Mouse (Mus musculus) lung, embryonic 14.5 days (tissue): ENCODE measurements around the gene Ddx43. TPM values are rescaled to one million over a fixed set of nuclear protein-coding genes. Genes with fewer than 3 reads are reported as not detected.

ENCODE experiments used
- ATAC-seq: fragments of 200-750 bp; cut with Nextera tagmentation; 2 replicates; pipeline ENCODE4 v1.8.0; 2017; ENCODE audit warnings: mild to moderate bottlenecking, moderate TSS enrichment, moderate library complexity; ENCODE audit not compliant: insufficient read depth
- DNase-seq: peaks from one replicate; pipeline ENCODE4 v3.0.0-alpha.2; 2015
- H3K27ac ChIP-seq: fragments of 300-500 bp; sonication (generic); 2 replicates; pipeline ENCODE4 v1.5.1; 2014; ENCODE audit warnings: low read depth, mild to moderate bottlenecking, moderate library complexity
- H3K27me3 ChIP-seq: fragments of 300-500 bp; sonication (generic); 2 replicates; pipeline ENCODE4 v1.6.1; 2014; ENCODE audit warnings: low read length, control low read depth; ENCODE audit not compliant: insufficient read depth
- H3K36me3 ChIP-seq: fragments of 300-500 bp; sonication (generic); 2 replicates; pipeline ENCODE4 v1.6.1; 2014; ENCODE audit warnings: control low read depth; ENCODE audit not compliant: insufficient read depth
- H3K4me1 ChIP-seq: fragments of 300-500 bp; sonication (generic); 2 replicates; pipeline ENCODE4 v1.6.1; 2014; ENCODE audit warnings: antibody characterized with exemption, control low read depth; ENCODE audit not compliant: insufficient read depth
- H3K4me2 ChIP-seq: fragments of 300-500 bp; sonication (generic); 2 replicates; pipeline ENCODE4 v1.6.1; 2014; ENCODE audit warnings: mild to moderate bottlenecking
- H3K4me3 ChIP-seq: fragments of 300-500 bp; sonication (generic); 2 replicates; pipeline ENCODE4 v1.5.1; 2014; ENCODE audit warnings: low read depth, low read length
- H3K9ac ChIP-seq: fragments of 300-500 bp; sonication (generic); 2 replicates; pipeline ENCODE4 v1.6.1; 2014
- H3K9me3 ChIP-seq: fragments of 300-500 bp; sonication (generic); 2 replicates; pipeline ENCODE4 v1.6.1; 2016; ENCODE audit warnings: low read depth, low read length, control low read depth
- CTCF ChIP-seq: IDR thresholded peaks from 2 replicates; pipeline ENCODE4 v1.5.1; 2016; ENCODE audit warnings: antibody characterized with exemption, low read depth
- WGBS: fragments of 180-500 bp; shearing (Covaris S2); extraction: QIAGEN DNeasy Blood & Tissue Kit; methylation state at CpG from one replicate; pipeline ENCODE4 v1.1.7; 2014; 5-methylcytosine and 5-hydroxymethylcytosine counted together
- polyA plus RNA-seq: library from polyadenylated mRNA; unstranded; fragments of >200 nt; fragmentation: Nextera tagmentation; extraction: Ambion mirVana; gene quantifications from 2 replicates; pipeline ENCODE4 v1.2.1, GENCODE M21; 2014

Gene Ddx43
- polyA plus RNA-seq, 1 experiment from 2014 or later: 0.18 TPM

DNA sequence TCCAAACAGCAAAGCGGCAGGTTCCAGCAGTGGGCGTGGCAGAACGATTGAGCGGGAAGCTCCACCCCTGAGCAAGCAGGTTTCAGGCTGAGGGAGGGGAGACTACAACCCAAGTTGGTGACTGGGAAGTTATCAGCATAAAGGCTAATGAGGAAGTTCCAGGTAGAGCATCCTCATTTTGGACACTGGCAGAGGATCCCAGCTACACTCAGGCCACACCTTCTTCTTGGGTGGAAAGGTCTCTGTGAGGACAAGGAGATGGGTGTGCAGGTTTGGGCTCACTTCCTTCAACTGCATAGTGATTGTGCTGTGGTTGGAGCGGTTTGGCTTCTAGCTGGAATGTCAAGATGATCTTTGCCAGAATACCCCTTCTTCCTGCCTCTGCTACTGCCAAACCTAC, 5.6 kb upstream of the Ddx43 start:
- Histone ChIP-seq H3K9ac (no peak overlapping the region), H3K27me3 (peaks cover 27% of the 10 kb centered on the region), H3K4me3 (no peak overlapping the region), H3K4me1 (no peaks in the 10 kb centered on the region), H3K9me3 (no peaks in the 10 kb centered on the region), H3K4me2 (no peak overlapping the region), H3K36me3 (no peaks in the 10 kb centered on the region), H3K27ac (no peak overlapping the region)
- no peak for TF ChIP-seq CTCF
- 32% methylated on average over 5 of the region's 5 CpGs for WGBS
- DNase-seq (no peak), ATAC-seq (no peak)

DNA sequence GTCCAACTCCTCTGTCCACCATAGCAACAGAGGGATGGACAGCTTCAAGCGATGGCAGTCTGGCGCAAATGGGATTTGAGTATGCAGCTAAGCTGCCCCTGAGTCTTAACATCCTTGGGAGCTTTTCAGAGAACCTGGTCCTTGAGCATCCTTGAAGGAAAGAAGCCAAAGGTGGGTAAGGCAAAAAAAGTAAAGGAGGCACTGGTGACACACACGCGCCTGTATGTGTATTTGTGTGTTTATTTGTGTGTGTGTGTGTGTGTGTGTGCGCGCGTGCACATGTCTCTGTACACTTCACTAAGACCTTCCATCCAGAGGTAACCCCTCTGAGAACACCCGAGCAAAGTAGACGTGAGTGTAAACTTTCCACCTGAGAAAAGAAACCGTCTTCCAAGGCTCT, 1.8 kb upstream of the Ddx43 start:
- H3K4me1 ChIP-seq: no peaks in the 10 kb centered on the region
- H3K9me3 ChIP-seq: no peaks in the 10 kb centered on the region
- peaks cover 55% of the 10 kb centered on the region for H3K27me3 ChIP-seq
- 81% methylated on average over 10 of the region's 10 CpGs for WGBS
- no peak for TF ChIP-seq CTCF
- no peak overlapping the region for H3K9ac ChIP-seq
- no peak overlapping the region for H3K4me3 ChIP-seq
- H3K36me3 ChIP-seq: no peaks in the 10 kb centered on the region
- DNase-seq: no peak
- no peak overlapping the region for H3K27ac ChIP-seq
- ATAC-seq: no peak
- H3K4me2 ChIP-seq: no peak overlapping the region

DNA sequence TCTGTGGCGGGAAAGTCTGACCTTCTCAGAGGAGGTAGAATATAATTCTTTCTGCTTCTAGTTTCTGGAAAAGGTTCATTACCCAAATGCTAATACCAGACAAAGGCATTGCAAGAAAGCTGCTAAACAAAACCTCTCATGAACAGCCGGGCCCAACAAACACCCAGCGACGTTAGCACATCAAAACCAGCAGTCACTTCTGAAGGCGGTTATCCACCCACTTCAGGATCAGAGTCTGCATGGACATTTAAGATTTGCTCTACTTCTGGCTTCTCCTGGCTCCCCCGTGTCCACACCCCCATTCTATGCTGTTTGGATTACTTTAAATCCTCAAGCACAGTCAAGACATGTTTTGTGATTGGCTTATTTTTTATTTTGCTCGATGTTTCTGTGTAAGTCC, 975 bp upstream of the Ddx43 start:
- ATAC-seq (no peak), DNase-seq (no peak)
- H3K9ac ChIP-seq: no peak overlapping the region
- no peak for TF ChIP-seq CTCF
- H3K4me3 ChIP-seq: no peak overlapping the region
- H3K36me3 ChIP-seq: no peaks in the 10 kb centered on the region
- 67% methylated on average over 7 of the region's 7 CpGs for WGBS
- no peak overlapping the region for H3K27ac ChIP-seq
- H3K27me3 ChIP-seq: peaks cover 55% of the 10 kb centered on the region
- H3K4me2 ChIP-seq: no peak overlapping the region
- H3K4me1 ChIP-seq: no peaks in the 10 kb centered on the region
- H3K9me3 ChIP-seq: no peaks in the 10 kb centered on the region

DNA sequence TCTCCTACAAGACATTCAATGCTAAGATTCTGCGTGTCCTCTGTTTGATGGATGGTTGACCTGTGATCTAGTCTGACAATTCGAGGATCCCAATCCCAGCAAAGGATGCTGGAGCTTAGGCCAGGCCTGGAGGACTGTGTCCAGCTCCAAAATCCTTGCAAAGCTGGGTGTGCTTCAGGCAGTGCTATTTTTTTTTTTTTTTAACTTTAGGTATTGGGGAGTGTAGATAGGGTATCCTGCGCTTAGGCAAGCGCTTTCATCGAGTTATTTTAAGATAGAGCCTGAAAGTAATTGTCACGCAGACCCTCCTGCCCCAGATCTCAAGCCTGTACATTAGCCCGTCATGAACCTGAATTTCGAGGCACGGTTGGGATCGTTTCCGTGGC, 340 bp upstream of the Ddx43 start:
- Histone ChIP-seq H3K9ac (no peak overlapping the region), H3K27ac (no peak overlapping the region), H3K4me1 (no peaks in the 10 kb centered on the region), H3K9me3 (no peaks in the 10 kb centered on the region), H3K36me3 (no peaks in the 10 kb centered on the region), H3K27me3 (peaks cover 55% of the 10 kb centered on the region), H3K4me2 (peak overlapping the region; percentile 63), H3K4me3 (peak overlapping the region; percentile 39)
- 32% methylated on average over 11 of the region's 11 CpGs for WGBS
- no peak for DNase-seq
- ATAC-seq: peak; percentile 10; the same call in 1 of the 2 replicates
- no peak for TF ChIP-seq CTCF

DNA sequence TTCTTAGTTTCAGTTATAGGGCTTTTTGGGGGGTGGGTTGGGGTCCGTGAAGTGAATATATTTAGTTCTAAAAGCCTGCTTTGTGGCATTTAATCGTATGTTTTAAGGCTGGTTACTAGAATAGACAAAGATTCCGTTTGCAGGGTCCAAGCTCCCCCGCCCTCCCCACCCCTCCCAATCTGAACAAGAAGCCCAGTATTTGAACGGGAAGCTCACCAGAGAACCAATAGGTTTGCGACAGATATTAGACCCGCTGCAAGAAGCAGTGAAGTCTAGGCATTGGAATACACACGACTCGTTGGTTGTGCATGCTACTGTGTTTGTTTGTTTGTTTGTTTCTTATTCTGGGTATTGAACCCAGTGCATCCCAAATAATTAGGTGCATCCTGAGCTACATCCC, 940 bp downstream of the Ddx43 start:
- Histone ChIP-seq H3K4me1 (no peaks in the 10 kb centered on the region), H3K4me2 (peak overlapping the region; percentile 63), H3K9ac (no peak overlapping the region), H3K9me3 (no peaks in the 10 kb centered on the region), H3K27me3 (peaks cover 55% of the 10 kb centered on the region), H3K36me3 (no peaks in the 10 kb centered on the region), H3K4me3 (no peak overlapping the region; the same call in 1 of the 2 replicates), H3K27ac (no peak overlapping the region)
- no peak for TF ChIP-seq CTCF
- WGBS: 57% methylated on average over 9 of the region's 9 CpGs
- DNase-seq (no peak), ATAC-seq (no peak)

DNA sequence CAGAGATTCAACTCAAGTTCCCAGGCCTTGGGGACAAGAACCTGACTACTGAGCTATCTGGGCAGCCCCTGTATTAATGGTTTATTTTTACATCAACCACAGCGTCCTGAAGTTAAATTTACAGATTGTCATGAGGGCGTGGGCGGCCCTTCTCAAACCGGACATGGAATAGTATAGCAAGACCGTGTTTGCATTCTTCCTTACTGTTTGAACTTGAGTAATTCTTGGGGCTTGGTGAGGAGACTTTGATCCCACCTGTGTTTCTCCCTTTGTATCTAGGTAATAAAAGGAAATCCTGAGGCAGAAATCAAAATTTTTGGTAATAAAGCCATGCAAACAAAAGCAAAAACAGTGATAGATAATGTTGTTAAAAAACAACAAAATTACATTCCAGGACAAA, 5.0 kb downstream of the Ddx43 start:
- Histone ChIP-seq H3K27me3 (peaks cover 22% of the 10 kb centered on the region), H3K27ac (no peak overlapping the region), H3K4me1 (no peaks in the 10 kb centered on the region), H3K4me3 (no peak overlapping the region), H3K9me3 (no peaks in the 10 kb centered on the region), H3K4me2 (no peak overlapping the region), H3K36me3 (no peaks in the 10 kb centered on the region), H3K9ac (no peak overlapping the region)
- ATAC-seq: no peak
- 55% methylated on average over 5 of the region's 5 CpGs for WGBS
- no peak for DNase-seq
- no peak for TF ChIP-seq CTCF

DNA sequence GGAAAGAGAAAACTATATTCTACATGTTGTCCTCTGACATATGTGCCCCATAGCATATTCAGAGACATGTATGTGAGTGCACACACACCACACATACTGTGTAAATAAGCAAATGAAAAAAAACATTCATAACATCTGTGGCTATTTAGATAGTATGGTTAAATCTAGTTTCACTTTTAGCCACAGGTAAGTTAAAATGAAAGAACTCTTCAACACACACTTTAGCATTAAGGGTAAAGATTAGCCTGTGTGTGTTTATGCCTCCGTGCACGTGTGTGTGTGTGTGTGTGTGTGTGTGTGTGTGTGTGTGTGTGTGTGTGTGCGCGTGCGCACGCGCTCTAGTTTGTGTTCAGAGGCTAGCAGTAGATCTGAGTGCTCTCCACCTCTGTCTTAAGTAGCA, 6.0 kb downstream of the Ddx43 start:
- no peak for ATAC-seq
- DNase-seq: no peak
- Histone ChIP-seq H3K4me1 (no peaks in the 10 kb centered on the region), H3K4me3 (no peak overlapping the region), H3K4me2 (no peak overlapping the region), H3K9ac (no peak overlapping the region), H3K27ac (no peak overlapping the region), H3K27me3 (peaks cover 12% of the 10 kb centered on the region), H3K36me3 (no peaks in the 10 kb centered on the region), H3K9me3 (no peaks in the 10 kb centered on the region)
- TF ChIP-seq CTCF: no peak
- 80% methylated on average over 7 of the region's 7 CpGs for WGBS

DNA sequence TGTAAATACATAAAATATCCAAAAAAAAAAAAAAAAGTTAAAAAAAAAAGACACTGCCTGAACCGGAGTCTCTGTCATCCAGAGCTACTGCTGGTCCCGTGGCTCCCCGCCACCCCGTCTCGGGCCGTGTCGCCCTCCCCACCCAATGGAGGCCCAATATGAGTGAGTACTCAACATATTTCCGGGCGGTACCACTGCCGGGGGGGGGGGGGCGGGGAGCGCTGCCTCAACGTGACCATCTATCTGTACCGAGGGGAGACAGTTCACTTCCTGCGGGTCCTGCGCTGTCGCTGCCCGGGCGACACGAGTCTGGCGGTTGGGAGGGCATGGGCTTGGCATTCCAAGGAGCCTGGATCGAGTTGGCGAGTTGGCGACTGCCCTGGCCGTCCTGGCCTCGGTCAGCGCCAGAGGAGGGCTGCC, 31.8 kb downstream of the Ddx43 start:
- H3K27ac ChIP-seq: no peak overlapping the region
- peak overlapping the region; percentile 31; the same call in 1 of the 2 replicates for H3K9ac ChIP-seq
- peak; percentile 38 for DNase-seq
- H3K4me2 ChIP-seq: peak overlapping the region; percentile 67
- H3K36me3 ChIP-seq: no peaks in the 10 kb centered on the region
- no peaks in the 10 kb centered on the region for H3K9me3 ChIP-seq
- H3K4me3 ChIP-seq: peak overlapping the region; percentile 30
- H3K27me3 ChIP-seq: no peaks in the 10 kb centered on the region
- H3K4me1 ChIP-seq: no peaks in the 10 kb centered on the region
- no peak for TF ChIP-seq CTCF
- peak; percentile 63; the same call in 1 of the 2 replicates for ATAC-seq
- 18% methylated on average over 26 of the region's 27 CpGs for WGBS
